Mouse (Mus musculus): Measurements from ENCODE around the gene Bcl2l1. TPM values are rescaled to one million over a fixed set of nuclear protein-coding genes. Genes with fewer than 3 reads are reported as not detected.

Bcl2l1 gene
- polyA plus RNA-seq, 1 experiment from 2014 or later: 109 TPM

- ATAC-seq (ENCODE audit: insufficient number of reproducible peaks, low FRiP score, low TSS enrichment, low read depth) (no peak), DNase-seq (ENCODE audit: low spot score) (no peak)
- Histone ChIP-seq H3K9me3 (ENCODE audit: control insufficient read depth, low read length) (no peaks in the 10 kb centered on the region), H3K4me2 (ENCODE audit: low read depth, severe bottlenecking) (no peak overlapping the region), H3K4me3 (ENCODE audit: low read depth, low read length) (no peak overlapping the region), H3K27me3 (ENCODE audit: control insufficient read depth, insufficient read depth, low read length) (no peaks in the 10 kb centered on the region), H3K36me3 (ENCODE audit: control insufficient read depth, insufficient read depth, low read length) (no peaks in the 10 kb centered on the region), H3K4me1 (ENCODE audit: control insufficient read depth, insufficient read depth, low read length) (peaks cover 17% of the 10 kb centered on the region), H3K9ac (ENCODE audit: low read length) (no peak overlapping the region), H3K27ac (replicated peaks; ENCODE audit: low read depth, low read length) (no peak overlapping the region)
- 92% methylated on average over 10 of the region's 10 CpGs for WGBS
These were observed 29.2 kb downstream of the Bcl2l1 start for GRCm38 (mm10) chr2:152802303-152802702.

DNA sequence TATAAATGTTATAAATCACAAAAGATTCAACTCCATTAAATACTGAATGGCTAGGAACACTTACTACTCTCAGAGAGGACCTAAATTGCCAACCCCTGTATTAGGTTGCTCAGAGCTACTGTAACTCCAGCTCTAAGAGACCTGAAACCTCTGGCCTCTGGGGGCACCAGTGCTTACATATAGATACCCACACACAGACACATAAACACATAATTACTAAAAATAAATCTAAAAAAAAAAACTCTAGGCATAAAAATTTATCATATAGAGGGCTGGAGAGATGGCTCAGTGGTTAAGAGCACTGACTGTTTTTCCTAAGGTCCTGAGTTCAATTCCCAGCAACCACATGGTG is 30.8 kb downstream of the Bcl2l1 start:
- peaks cover 17% of the 10 kb centered on the region for H3K4me1 ChIP-seq (ENCODE audit: control insufficient read depth, insufficient read depth, low read length)
- H3K9ac ChIP-seq (ENCODE audit: low read length): no peak overlapping the region
- no peak for DNase-seq (ENCODE audit: low spot score)
- no peaks in the 10 kb centered on the region for H3K27me3 ChIP-seq (ENCODE audit: control insufficient read depth, insufficient read depth, low read length)
- ATAC-seq (ENCODE audit: insufficient number of reproducible peaks, low FRiP score, low TSS enrichment, low read depth): no peak
- H3K36me3 ChIP-seq (ENCODE audit: control insufficient read depth, insufficient read depth, low read length): no peaks in the 10 kb centered on the region
- H3K4me2 ChIP-seq (ENCODE audit: low read depth, severe bottlenecking): no peak overlapping the region
- no peak overlapping the region for H3K27ac ChIP-seq (replicated peaks; ENCODE audit: low read depth, low read length)
- H3K9me3 ChIP-seq (ENCODE audit: control insufficient read depth, low read length): no peaks in the 10 kb centered on the region
- no peak overlapping the region for H3K4me3 ChIP-seq (ENCODE audit: low read depth, low read length)

- ATAC-seq (ENCODE audit: insufficient number of reproducible peaks, low FRiP score, low TSS enrichment, low read depth) (no peak), DNase-seq (ENCODE audit: low spot score) (no peak)
- H3K4me2 ChIP-seq (ENCODE audit: low read depth, severe bottlenecking): no peak overlapping the region
- no peak overlapping the region for H3K4me3 ChIP-seq (ENCODE audit: low read depth, low read length)
- H3K27ac ChIP-seq (replicated peaks; ENCODE audit: low read depth, low read length): no peak overlapping the region
- H3K9ac ChIP-seq (ENCODE audit: low read length): no peak overlapping the region
- H3K4me1 ChIP-seq (ENCODE audit: control insufficient read depth, insufficient read depth, low read length): peaks cover 11% of the 10 kb centered on the region
- H3K36me3 ChIP-seq (ENCODE audit: control insufficient read depth, insufficient read depth, low read length): no peaks in the 10 kb centered on the region
- WGBS: 59% methylated on average over 7 of the region's 7 CpGs
- no peaks in the 10 kb centered on the region for H3K27me3 ChIP-seq (ENCODE audit: control insufficient read depth, insufficient read depth, low read length)
- H3K9me3 ChIP-seq (ENCODE audit: control insufficient read depth, low read length): no peaks in the 10 kb centered on the region
These were observed 31.4 kb downstream of the Bcl2l1 start for GRCm38 (mm10) chr2:152799954-152800761.

GRCm38 (mm10) chr2:152797589-152797988 is 33.9 kb downstream of the Bcl2l1 start:
- Histone ChIP-seq H3K9ac (ENCODE audit: low read length) (no peak overlapping the region), H3K27me3 (ENCODE audit: control insufficient read depth, insufficient read depth, low read length) (no peaks in the 10 kb centered on the region), H3K9me3 (ENCODE audit: control insufficient read depth, low read length) (no peaks in the 10 kb centered on the region), H3K4me3 (ENCODE audit: low read depth, low read length) (no peak overlapping the region), H3K27ac (replicated peaks; ENCODE audit: low read depth, low read length) (no peak overlapping the region), H3K36me3 (ENCODE audit: control insufficient read depth, insufficient read depth, low read length) (no peaks in the 10 kb centered on the region), H3K4me2 (ENCODE audit: low read depth, severe bottlenecking) (no peak overlapping the region), H3K4me1 (ENCODE audit: control insufficient read depth, insufficient read depth, low read length) (no peaks in the 10 kb centered on the region)
- 88% methylated on average over 1 of the region's 1 CpGs for WGBS
- ATAC-seq (ENCODE audit: insufficient number of reproducible peaks, low FRiP score, low TSS enrichment, low read depth) (no peak), DNase-seq (ENCODE audit: low spot score) (no peak)

DNA sequence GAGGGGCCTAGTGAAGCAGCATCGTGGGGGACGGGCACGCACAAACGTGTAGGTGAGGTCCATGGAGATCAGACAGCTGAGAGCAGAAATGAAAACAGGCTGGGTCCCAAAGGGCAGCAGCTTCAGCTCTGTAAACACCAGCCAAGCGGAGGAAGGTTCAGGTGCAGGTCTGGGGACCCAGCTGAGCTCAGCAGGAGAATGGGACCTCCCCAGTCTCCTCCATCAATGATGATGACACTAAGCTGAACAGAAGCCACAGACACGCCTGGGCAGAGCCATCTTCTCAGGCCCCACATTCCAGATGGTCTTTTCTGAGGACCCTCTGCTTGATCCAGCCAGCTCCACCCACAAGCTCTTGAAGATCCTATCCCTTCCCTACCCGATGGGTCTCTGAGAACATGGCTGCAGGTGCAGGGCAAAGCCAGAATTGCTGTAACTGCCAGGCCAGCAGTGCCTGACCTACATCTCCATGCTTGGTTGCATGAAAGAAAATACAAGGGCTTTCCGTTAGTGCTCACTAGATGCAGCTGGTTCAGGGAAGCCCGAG is 37.2 kb downstream of the Bcl2l1 start:
- H3K9ac ChIP-seq (ENCODE audit: low read length): no peak overlapping the region
- H3K27me3 ChIP-seq (ENCODE audit: control insufficient read depth, insufficient read depth, low read length): no peaks in the 10 kb centered on the region
- H3K4me2 ChIP-seq (ENCODE audit: low read depth, severe bottlenecking): no peak overlapping the region
- H3K4me1 ChIP-seq (ENCODE audit: control insufficient read depth, insufficient read depth, low read length): no peaks in the 10 kb centered on the region
- no peak overlapping the region for H3K4me3 ChIP-seq (ENCODE audit: low read depth, low read length)
- DNase-seq (ENCODE audit: low spot score): no peak
- ATAC-seq (ENCODE audit: insufficient number of reproducible peaks, low FRiP score, low TSS enrichment, low read depth): no peak
- no peak overlapping the region for H3K27ac ChIP-seq (replicated peaks; ENCODE audit: low read depth, low read length)
- peaks cover 4% of the 10 kb centered on the region; the same call in 1 of the 2 replicates for H3K36me3 ChIP-seq (ENCODE audit: control insufficient read depth, insufficient read depth, low read length)
- 88% methylated on average over 9 of the region's 9 CpGs for WGBS
- no peaks in the 10 kb centered on the region for H3K9me3 ChIP-seq (ENCODE audit: control insufficient read depth, low read length)

- Histone ChIP-seq H3K4me3 (ENCODE audit: low read depth, low read length) (no peak overlapping the region), H3K9me3 (ENCODE audit: control insufficient read depth, low read length) (no peaks in the 10 kb centered on the region), H3K4me2 (ENCODE audit: low read depth, severe bottlenecking) (no peak overlapping the region), H3K4me1 (ENCODE audit: control insufficient read depth, insufficient read depth, low read length) (no peaks in the 10 kb centered on the region), H3K27me3 (ENCODE audit: control insufficient read depth, insufficient read depth, low read length) (no peaks in the 10 kb centered on the region), H3K9ac (ENCODE audit: low read length) (no peak overlapping the region), H3K27ac (replicated peaks; ENCODE audit: low read depth, low read length) (no peak overlapping the region), H3K36me3 (ENCODE audit: control insufficient read depth, insufficient read depth, low read length) (peaks cover 4% of the 10 kb centered on the region; the same call in 1 of the 2 replicates)
- ATAC-seq (ENCODE audit: insufficient number of reproducible peaks, low FRiP score, low TSS enrichment, low read depth) (no peak), DNase-seq (ENCODE audit: low spot score) (no peak)
- 85% methylated on average over 5 of the region's 5 CpGs for WGBS
These were observed 38.1 kb downstream of the Bcl2l1 start for GRCm38 (mm10) chr2:152793381-152793780.

DNA sequence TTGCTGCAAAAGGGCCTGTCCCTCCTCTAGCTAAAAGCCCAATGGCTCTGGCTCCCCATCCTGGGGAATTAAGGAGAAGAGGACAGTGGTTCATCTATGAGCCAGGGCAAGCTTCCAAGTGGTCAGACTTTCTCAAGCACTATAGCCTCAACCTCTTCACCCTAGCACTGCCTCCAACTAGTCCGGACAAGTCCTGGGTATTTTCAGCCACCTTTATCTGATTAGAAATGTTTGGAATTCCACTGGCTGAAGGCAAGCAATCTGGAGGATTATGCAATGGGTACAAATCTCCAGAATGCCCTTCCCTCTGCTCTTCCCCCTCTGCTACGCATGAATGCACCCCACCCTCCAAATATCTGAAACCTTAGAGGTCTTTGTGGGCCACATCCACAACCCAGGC is 39.1 kb downstream of the Bcl2l1 start:
- Histone ChIP-seq H3K4me3 (ENCODE audit: low read depth, low read length) (no peak overlapping the region), H3K9ac (ENCODE audit: low read length) (no peak overlapping the region), H3K4me1 (ENCODE audit: control insufficient read depth, insufficient read depth, low read length) (no peaks in the 10 kb centered on the region), H3K4me2 (ENCODE audit: low read depth, severe bottlenecking) (no peak overlapping the region), H3K36me3 (ENCODE audit: control insufficient read depth, insufficient read depth, low read length) (peaks cover 4% of the 10 kb centered on the region; the same call in 1 of the 2 replicates), H3K9me3 (ENCODE audit: control insufficient read depth, low read length) (no peaks in the 10 kb centered on the region), H3K27me3 (ENCODE audit: control insufficient read depth, insufficient read depth, low read length) (no peaks in the 10 kb centered on the region), H3K27ac (replicated peaks; ENCODE audit: low read depth, low read length) (no peak overlapping the region)
- ATAC-seq (ENCODE audit: insufficient number of reproducible peaks, low FRiP score, low TSS enrichment, low read depth): no peak
- no peak for DNase-seq (ENCODE audit: low spot score)
- 72% methylated on average over 2 of the region's 2 CpGs for WGBS

GRCm38 (mm10) chr2:152789591-152789999 is 41.9 kb downstream of the Bcl2l1 start:
- 33% methylated on average over 4 of the region's 4 CpGs for WGBS
- 0 out of 2 replicates have a peak overlapping the region, but pooled peaks have one; percentile 23 for H3K27ac ChIP-seq (replicated peaks; ENCODE audit: low read depth, low read length)

More at GRCm38 (mm10) chr2:152789591-152789999, 41.9 kb downstream of the Bcl2l1 start:
- ATAC-seq (ENCODE audit: insufficient number of reproducible peaks, low FRiP score, low TSS enrichment, low read depth) (no peak), DNase-seq (ENCODE audit: low spot score) (no peak)
- Histone ChIP-seq H3K4me3 (ENCODE audit: low read depth, low read length) (no peak overlapping the region), H3K36me3 (ENCODE audit: control insufficient read depth, insufficient read depth, low read length) (peaks cover 4% of the 10 kb centered on the region; the same call in 1 of the 2 replicates), H3K4me1 (ENCODE audit: control insufficient read depth, insufficient read depth, low read length) (no peaks in the 10 kb centered on the region), H3K9ac (ENCODE audit: low read length) (no peak overlapping the region), H3K9me3 (ENCODE audit: control insufficient read depth, low read length) (no peaks in the 10 kb centered on the region), H3K4me2 (ENCODE audit: low read depth, severe bottlenecking) (no peak overlapping the region), H3K27me3 (ENCODE audit: control insufficient read depth, insufficient read depth, low read length) (no peaks in the 10 kb centered on the region)
